Mouse (Mus musculus): Measurements from ENCODE around the gene Gm20388. TPM values are rescaled to one million over a fixed set of nuclear protein-coding genes. Genes with fewer than 3 reads are reported as not detected.

The Gm20388 gene
- total RNA-seq, 2 experiments from 2014 or later: 10.7 TPM; not detected in 1

DNA sequence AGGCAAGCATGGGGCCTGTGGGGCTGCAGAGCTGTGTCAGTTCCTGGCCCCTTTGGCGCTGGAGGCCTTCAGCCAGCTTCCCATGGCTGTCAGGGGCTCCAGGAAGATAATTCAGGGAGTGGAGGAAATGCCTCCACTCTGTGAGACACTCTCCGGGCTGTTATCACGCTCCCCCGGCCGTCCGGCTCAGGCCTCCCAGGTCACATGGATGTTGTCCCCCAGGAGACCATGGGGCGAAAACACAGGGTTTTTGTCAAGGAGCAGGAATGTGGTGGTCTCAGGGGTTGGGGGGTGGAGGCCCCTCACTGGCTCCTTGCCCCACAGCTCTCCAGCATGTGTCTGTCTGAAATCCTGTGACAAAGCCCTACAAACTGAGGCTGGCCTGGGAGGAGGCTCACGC, 2216.0 kb downstream of the Gm20388 start:
- no peak for DNase-seq (ENCODE audit: low spot score in 2 of 2)

DNA sequence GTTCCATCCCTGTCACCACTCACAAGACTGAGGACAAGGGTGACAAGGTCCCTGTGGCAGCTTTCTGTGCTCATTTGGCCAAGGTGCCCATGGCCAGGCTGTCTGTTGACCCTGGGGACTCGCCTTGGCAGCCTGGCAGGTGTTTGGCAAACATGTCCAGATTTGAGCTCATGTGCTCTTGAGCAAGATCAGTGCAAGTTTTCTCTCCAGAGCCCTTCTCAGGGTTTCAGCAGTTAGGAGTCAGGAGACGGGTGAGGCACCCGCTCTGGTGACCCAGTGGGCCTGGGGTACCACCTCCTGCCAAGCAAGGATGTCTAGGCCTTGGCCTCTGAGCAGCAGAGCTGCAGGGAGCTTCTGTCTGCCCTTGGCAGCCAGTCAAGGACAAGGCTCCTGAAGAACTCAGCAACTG, 2223.5 kb downstream of the Gm20388 start:
- DNase-seq (ENCODE audit: low spot score in 2 of 2): no peak

DNA sequence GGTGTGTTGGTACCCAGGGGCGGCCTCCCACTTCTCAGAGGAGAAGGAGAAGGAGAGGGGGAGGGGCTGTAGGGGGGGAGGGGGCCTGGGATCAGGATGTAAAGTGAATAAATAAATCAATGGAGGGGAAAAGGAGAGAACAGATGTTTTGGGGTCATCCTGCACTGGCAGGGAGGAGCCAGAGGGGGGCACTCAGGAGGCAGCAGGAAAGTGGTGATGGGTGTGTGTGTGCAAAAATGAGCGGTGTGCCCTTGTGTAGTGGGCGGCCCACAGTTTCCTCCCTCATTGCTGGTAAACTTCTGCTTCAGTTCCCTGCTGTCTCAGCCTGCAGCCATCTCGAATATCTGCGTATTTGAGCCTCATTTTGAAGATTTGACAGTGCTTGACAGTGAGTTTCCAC, 2224.9 kb downstream of the Gm20388 start:
- peak in 1 of 2 experiments; percentile 36 for DNase-seq (ENCODE audit: low spot score in 2 of 2)

DNA sequence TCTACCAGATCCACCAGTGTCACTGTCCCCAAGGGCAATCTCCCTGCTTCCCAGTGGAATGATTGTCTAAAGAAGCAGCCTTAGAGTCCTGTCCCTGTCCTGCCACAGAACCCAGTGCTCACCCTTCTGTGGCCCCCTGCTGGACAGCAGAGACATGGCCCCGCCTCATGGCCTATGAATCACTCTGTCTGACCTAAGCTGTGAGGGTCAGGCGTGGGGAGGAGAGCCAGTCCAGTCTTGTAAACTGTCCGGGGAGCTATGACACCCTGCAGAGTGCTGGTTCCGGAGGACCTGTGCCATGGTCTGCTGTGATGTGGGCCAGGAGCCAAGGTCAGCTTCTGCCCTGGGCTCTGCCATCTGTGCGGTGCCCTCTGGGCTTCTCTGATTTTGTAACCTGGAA, 2229.1 kb downstream of the Gm20388 start:
- no peak for DNase-seq (ENCODE audit: low spot score in 2 of 2)

- DNase-seq (ENCODE audit: low spot score in 2 of 2): no peak
Measured at GRCm38 (mm10) chr8:122140411-122140810, 2229.8 kb downstream of the Gm20388 start.

DNA sequence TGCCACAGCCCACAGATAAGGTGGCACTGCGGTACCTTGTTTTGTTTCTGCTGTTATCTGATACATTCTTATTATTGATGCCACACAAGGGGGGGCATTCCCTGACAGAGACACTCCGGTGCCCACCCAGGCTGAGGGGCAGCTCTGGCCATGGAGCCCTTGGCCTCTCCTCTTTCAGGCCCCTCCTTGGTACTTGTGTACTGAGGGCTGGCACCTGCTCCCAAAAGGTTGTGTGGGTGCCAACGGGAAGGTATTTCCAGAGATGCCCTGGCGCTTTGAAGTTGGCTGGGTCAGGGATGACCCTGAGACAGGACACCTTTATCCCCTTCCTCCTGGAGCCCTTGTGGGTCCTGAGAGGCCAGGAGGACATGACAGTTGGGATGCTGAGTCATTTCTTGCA, 2231.8 kb downstream of the Gm20388 start:
- no peak for DNase-seq (ENCODE audit: low spot score in 2 of 2)

DNA sequence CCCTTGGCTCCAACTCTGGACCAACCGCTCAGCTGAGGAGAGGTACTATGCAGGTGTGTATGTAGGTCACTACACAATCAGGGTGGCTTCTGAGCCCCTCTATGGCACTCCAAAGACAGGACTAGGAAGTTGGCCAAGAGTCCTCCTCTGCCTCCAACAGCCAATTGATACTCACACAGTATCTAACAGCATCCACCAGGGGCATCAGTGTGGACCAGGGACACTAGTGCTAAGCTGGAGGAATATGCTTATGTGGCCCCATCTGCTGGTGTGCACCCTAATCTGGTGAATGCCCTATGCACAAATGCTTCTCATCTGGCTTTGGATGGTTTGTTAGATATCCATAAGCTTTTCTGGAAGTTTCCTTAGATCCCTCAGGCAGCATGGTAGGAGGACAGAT, 2232.6 kb downstream of the Gm20388 start:
- DNase-seq (ENCODE audit: low spot score in 2 of 2): peak in 1 of 2 experiments; percentile 50

DNA sequence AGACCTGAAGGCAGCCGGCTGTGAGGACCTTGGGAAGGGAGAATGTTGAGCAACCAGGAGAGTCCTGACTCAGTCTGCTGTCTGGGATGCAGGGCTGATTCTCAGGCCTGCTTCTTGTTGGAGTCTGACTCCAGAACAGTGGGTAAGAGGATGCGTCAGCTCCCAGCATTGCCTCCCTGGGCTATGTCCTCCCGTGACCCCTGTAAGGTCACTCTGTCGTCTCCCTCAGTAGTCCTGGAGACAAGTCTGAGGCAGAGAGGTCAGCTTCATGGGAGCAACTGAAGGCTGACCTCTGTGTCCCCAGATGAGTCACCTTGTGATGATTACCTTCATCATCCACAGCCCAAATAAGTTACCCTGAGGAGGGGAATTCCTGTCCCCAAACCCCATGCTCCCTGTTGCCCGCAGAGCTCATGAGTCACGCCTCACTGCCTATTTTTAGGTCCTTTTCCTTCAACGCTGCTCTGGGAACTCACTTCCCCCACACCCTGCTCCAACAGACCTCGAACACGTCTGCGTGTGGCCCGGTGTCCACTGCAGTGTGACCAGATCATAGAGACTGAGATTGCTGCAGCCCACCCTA, 2234.2 kb downstream of the Gm20388 start:
- DNase-seq (ENCODE audit: low spot score in 2 of 2): no peak

GRCm38 (mm10) chr8:122149045-122149444, 2238.4 kb downstream of the Gm20388 start:
- no peak for DNase-seq (ENCODE audit: low spot score in 2 of 2)

- no peak for DNase-seq (ENCODE audit: low spot score in 2 of 2)
Measured at GRCm38 (mm10) chr8:122149606-122150005, 2239.0 kb downstream of the Gm20388 start.

GRCm38 (mm10) chr8:122151541-122151940, 2240.9 kb downstream of the Gm20388 start:
- no peak for DNase-seq (ENCODE audit: low spot score in 2 of 2)

- no peak for DNase-seq (ENCODE audit: low spot score in 2 of 2)
Measured at GRCm38 (mm10) chr8:122155082-122155643, 2244.5 kb downstream of the Gm20388 start.

- no peak for DNase-seq (ENCODE audit: low spot score in 2 of 2)
Measured at GRCm38 (mm10) chr8:122155964-122156363, 2245.3 kb downstream of the Gm20388 start.

- DNase-seq (ENCODE audit: low spot score in 2 of 2): no peak
Measured at GRCm38 (mm10) chr8:122157689-122158088, 2247.0 kb downstream of the Gm20388 start.

GRCm38 (mm10) chr8:122160165-122160564, 2249.5 kb downstream of the Gm20388 start:
- DNase-seq (ENCODE audit: low spot score in 2 of 2): no peak

- peak; percentile 55 to 62 for DNase-seq (ENCODE audit: low spot score in 2 of 2)
Measured at GRCm38 (mm10) chr8:122162992-122163391, 2252.4 kb downstream of the Gm20388 start.

GRCm38 (mm10) chr8:122167204-122167860, 2256.7 kb downstream of the Gm20388 start:
- DNase-seq (ENCODE audit: low spot score in 2 of 2): no peak

DNA sequence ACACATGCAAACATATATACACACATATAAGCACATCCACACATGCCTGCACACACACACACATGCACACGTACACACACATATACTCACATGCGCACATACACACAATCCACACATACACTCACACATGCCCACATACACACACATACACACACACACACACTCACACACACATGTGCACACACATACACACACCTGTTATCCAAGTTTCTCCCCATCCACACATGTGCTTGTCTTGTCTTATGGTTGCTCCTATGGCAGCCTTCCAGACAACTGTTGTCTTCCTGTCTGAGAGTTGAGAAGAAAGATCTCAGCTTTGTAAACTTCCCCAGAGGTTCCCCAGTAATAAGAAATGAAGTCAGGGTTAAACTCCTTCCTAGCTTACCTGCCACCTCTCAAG, 2258.8 kb downstream of the Gm20388 start:
- DNase-seq (ENCODE audit: low spot score in 2 of 2): no peak

- DNase-seq (ENCODE audit: low spot score in 2 of 2): no peak
Measured at GRCm38 (mm10) chr8:122171823-122172222, 2261.2 kb downstream of the Gm20388 start.

DNA sequence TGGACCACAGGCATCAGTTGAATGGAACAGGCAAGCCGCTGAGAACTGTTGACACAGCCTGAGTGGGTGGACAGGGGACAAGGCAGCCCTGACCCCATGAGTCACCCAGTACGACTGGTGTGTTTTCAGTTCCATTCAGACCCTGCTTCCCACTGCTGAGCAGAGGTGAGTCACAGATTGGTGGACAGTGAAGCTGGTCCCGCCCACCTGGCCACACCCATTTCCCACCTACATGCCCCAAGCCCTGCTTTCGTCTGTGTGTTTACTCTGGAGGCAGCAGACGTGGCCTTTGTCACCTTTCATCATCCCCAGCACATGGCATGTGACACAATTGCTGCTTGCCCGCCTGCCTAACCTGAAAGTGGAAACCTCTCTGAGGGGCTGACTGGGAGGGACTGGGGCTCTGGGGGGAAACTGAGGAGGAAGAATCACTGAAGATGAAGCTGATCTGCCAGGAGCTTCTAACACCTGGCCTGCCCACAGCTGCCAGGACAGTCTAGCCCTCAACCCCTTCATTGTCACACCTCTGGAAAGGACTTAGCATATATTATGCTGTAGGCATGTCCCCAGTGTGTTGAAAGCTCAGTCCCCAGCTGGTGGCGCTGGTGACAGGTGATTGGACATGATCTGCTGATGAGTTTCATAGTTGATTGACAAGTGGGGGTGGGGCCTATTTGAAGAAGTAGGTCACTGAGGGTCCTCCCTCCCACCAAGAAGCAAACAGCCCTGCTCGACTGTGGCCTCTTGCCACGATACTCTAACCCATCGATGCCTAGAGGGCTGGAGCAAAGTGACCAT, 2263.7 kb downstream of the Gm20388 start:
- DNase-seq (ENCODE audit: low spot score in 2 of 2): no peak

GRCm38 (mm10) chr8:122178392-122178890, 2267.8 kb downstream of the Gm20388 start:
- DNase-seq (ENCODE audit: low spot score in 2 of 2): no peak

GRCm38 (mm10) chr8:122179354-122179753, 2268.7 kb downstream of the Gm20388 start:
- DNase-seq (ENCODE audit: low spot score in 2 of 2): no peak

Measured in layer of hippocampus, adult 18-20 months (tissue).